Mouse (Mus musculus) liver, postnatal 0 days (tissue): ENCODE measurements around the gene Sf3b6.

Experiments used
- CTCF ChIP-seq: sonication (generic); IDR thresholded peaks from 2 replicates; pipeline ENCODE4 v1.5.1; 2016; ENCODE audit warnings: antibody characterized with exemption, low read depth
- EP300 ChIP-seq: IDR thresholded peaks from 2 replicates; pipeline ENCODE4 v1.6.1; 2016; ENCODE audit warnings: antibody characterized with exemption, low read depth, mild to moderate bottlenecking

GRCm38 (mm10) chr12:4859241-4859914, 42.0 kb downstream of the Sf3b6 start:
- TF ChIP-seq CTCF, result no peak
- TF ChIP-seq EP300, result no peak
